Mouse (Mus musculus): Measurements from ENCODE around the gene Pigp.

Pigp gene

GRCm38 (mm10) chr16:94371301-94371931, at the start of gene Pigp:
Gene Pigp, minus strand, starts transcription at chr16:94371842.
- peak; percentile 46 to 53 for DNase-seq (ENCODE audit: low spot score in 2 of 2)

GRCm38 (mm10) chr16:94420498-94420897, 48.9 kb upstream of the Pigp start:
- DNase-seq (ENCODE audit: low spot score in 2 of 2) = no peak

- DNase-seq (ENCODE audit: low spot score in 2 of 2) = no peak
Measured at GRCm38 (mm10) chr16:94414151-94414550, 42.5 kb upstream of the Pigp start.

GRCm38 (mm10) chr16:94412760-94413159, 41.1 kb upstream of the Pigp start:
- DNase-seq (ENCODE audit: low spot score in 2 of 2) = no peak

GRCm38 (mm10) chr16:94412198-94412597, 40.6 kb upstream of the Pigp start:
- no peak for DNase-seq (ENCODE audit: low spot score in 2 of 2)

- DNase-seq (ENCODE audit: low spot score in 2 of 2) = no peak
Measured at GRCm38 (mm10) chr16:94411287-94411686, 39.6 kb upstream of the Pigp start.

GRCm38 (mm10) chr16:94402185-94402584, 30.5 kb upstream of the Pigp start:
- no peak for DNase-seq (ENCODE audit: low spot score in 2 of 2)

- DNase-seq (ENCODE audit: low spot score in 2 of 2) = no peak
Measured at GRCm38 (mm10) chr16:94401636-94402035, 30.0 kb upstream of the Pigp start.

- DNase-seq (ENCODE audit: low spot score in 2 of 2) = no peak
Measured at GRCm38 (mm10) chr16:94399141-94399540, 27.5 kb upstream of the Pigp start.

- no peak for DNase-seq (ENCODE audit: low spot score in 2 of 2)
Measured at GRCm38 (mm10) chr16:94396641-94397040, 25.0 kb upstream of the Pigp start.

GRCm38 (mm10) chr16:94395051-94395450, 23.4 kb upstream of the Pigp start:
- DNase-seq (ENCODE audit: low spot score in 2 of 2) = no peak

GRCm38 (mm10) chr16:94392299-94392698, 20.7 kb upstream of the Pigp start:
- no peak for DNase-seq (ENCODE audit: low spot score in 2 of 2)

GRCm38 (mm10) chr16:94387690-94388089, 16.0 kb upstream of the Pigp start:
- DNase-seq (ENCODE audit: low spot score in 2 of 2) = no peak

- DNase-seq (ENCODE audit: low spot score in 2 of 2) = no peak
Measured at GRCm38 (mm10) chr16:94383277-94383676, 11.6 kb upstream of the Pigp start.

GRCm38 (mm10) chr16:94379386-94379785, 7.7 kb upstream of the Pigp start:
- no peak for DNase-seq (ENCODE audit: low spot score in 2 of 2)

GRCm38 (mm10) chr16:94370915-94371300, 734 bp downstream of the Pigp start:
- peak in 1 of 2 experiments; percentile 67 for DNase-seq (ENCODE audit: low spot score in 2 of 2)

GRCm38 (mm10) chr16:94370173-94370914, 1.3 kb downstream of the Pigp start, which contains the start of gene Ttc3:
Gene Ttc3, plus strand, starts transcription at chr16:94370618.
- peak; percentile 95 to 96 for DNase-seq (ENCODE audit: low spot score in 2 of 2)

- no peak for DNase-seq (ENCODE audit: low spot score in 2 of 2)
Measured at GRCm38 (mm10) chr16:94369596-94370172, 2.0 kb downstream of the Pigp start.

GRCm38 (mm10) chr16:94365435-94365834, 6.2 kb downstream of the Pigp start:
- DNase-seq (ENCODE audit: low spot score in 2 of 2) = no peak

GRCm38 (mm10) chr16:94363814-94364213, 7.8 kb downstream of the Pigp start:
- no peak for DNase-seq (ENCODE audit: low spot score in 2 of 2)

GRCm38 (mm10) chr16:94362174-94362873, 9.3 kb downstream of the Pigp start:
- DNase-seq (ENCODE audit: low spot score in 2 of 2) = peak; percentile 82 to 89
